Mouse (Mus musculus) cerebellum, postnatal 36 days (tissue): ENCODE measurements around the gene Necap2.
A peak's percentile ranks its signal among the peaks of the same experiment; 100 is the strongest.

Source experiments
- DNase-seq, 2 experiments: peaks; one replicate each; pipeline ENCODE4 v3.0.0; 2021 to 2022; ENCODE audit warnings: mixed read lengths in 2 of 2

Necap2 gene

DNA sequence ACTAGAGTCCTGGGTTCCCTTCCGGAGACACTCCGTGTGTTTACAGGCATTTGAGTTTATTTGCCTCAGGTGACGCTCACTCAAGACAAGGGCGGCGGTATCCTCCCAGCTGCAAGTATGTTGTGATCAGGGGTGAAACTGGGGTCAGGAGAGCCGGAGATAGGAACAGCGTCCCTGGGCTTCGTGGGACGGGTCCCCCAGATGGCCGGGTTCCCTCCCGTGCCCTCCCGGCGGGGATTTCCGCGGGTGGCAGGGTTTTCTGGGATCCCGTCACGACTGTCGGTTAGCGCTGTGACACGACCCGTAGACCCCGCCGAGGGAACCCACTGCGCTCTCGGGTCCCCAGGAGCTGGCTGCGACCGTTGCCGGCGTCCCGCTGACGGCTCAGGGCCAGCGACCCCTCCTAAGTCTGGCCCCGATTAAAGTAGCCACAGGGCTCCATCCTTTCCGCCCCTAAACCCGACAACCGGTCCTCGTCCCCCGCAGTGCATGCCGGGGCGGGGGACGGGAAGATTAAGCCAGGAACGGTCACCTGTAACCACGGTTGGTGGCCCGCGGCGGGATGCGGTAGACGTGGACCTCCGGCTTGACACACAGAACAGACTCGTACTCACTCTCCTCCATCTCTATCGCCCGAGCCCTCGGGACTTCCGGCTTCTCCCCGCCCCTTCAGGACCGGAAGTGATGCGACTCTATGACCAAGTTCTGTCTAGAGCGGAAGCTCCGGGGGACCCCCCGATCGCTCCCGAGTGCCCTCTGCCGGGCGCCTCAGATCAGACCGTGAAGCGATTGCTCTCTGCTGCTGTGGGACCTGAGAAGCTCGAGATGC is at the start of gene Necap2:
Gene Necap2 (minus strand): TSS at position 677 of the 829 bp plus-strand sequence.
- peak; percentile 93 to 95 for DNase-seq

DNA sequence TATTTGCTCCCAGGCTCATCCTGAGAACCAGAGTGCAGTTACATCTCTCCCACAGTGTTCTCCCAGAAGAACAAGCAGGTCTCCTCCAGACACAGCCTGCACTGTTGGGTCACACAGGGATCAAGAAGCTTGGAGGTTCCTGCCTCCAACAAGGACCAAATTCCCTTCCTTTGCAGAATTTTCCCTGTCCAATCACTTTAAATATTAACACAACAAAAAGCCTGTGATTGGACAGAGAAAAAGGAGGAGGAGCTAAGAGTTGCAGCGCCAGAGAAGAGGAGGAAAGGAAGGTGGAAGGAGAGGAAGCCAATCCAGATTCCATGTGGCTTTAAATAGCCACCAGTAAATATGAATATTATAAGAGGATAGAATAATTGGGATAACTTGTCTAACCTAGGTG is 44.9 kb upstream of the Necap2 start:
- no peak for DNase-seq

DNA sequence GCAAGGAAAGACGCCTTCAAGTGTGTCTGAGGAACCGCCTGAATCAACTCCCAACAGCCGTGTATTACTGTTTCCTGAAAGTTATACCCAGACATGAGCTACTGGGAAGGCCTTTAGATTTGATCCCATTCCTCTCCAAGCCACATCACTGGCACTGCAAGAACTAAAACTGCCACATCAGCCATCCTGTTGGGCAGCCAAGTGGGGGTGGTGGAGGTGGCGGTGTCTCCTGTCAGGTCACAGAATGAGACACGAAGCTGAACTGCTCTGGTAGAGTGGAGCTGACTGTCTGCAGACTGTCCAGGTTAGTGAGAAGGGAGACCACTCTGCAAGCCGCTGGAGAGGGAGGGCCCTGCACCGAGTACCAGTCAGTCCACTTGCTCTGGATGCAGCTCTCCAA is 44.5 kb upstream of the Necap2 start:
- DNase-seq: no peak

DNA sequence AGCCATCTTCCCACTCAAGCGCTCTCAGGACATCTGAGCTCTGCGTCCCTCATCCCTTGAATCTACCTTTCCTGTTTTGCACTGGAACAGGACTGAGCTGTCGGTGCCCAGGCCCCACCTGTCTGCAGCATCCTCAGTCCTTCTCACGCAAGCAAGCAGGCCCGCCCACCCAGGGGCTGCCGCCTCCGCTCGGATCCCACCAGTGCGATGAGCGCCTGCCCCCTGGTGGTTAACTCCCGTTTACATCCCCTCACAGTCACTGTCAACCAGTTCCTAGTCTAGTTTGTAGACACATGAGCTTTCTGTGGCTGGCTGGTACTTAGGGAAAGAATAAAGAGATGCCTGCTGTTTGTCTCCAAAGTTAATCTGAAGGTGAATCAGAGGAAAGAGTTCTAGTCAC is 42.5 kb upstream of the Necap2 start:
- DNase-seq: peak in 1 of 2 experiments; percentile 47

DNA sequence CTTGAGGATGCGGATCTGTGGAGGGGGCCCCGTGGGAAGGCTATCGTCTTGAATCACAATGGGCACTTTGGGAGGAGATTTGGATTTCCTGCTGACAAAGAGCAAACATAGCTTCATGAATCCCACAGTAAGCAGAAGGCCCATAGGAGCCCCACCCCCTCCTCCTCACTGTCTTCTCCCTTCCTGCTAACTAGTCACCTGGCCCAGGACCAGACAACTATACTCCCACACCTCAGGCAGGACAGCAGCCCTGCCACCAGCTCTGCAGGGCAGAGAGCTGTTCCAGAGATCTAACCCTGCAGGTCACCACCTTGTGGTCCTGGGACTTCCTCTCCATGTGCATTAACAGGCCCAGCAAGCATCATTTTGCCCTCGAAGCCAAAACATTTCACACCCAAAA is 40.5 kb upstream of the Necap2 start:
- DNase-seq: no peak

DNA sequence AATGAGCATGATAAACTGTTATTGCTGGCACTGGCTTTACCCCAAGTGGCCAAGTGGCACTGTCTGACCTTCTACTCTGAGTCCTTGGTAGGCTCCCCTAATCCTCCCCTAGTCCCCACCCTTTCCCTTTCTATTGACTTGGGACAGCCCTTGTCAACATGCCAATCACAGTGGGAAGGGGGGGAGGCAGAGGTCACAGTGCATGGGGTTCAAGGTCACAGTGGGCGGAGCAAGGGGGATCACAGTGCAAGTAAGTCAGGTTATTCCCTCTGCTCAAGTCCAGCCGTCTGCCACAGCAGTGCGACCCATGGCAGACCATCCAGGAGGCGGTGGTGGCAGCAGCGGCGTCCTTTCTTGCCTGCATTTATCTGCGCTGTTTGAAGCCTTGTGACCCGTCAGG is 37.2 kb upstream of the Necap2 start:
- DNase-seq: no peak

DNA sequence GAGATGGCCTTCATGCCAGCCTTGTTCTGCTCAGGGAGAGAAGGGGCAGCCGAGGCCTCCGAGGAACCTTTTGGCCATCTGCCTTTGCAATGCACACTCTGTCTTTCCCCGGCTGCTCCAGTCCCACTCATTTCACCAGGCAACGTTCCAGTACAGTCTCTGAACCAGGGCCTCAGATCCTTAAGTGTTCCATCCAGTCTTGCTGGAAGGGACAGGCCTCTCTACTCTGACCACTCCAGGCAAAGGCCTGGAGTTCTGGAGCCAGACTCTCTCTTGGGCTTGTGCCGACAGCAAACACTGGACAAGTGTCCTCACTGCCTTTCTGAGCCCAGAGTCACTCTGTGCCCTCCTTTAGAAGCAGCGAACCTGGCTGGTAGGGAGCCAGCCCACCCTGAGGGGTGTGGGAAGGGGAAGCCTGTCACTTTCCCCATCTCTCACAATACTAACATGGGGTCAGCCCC is 36.4 kb upstream of the Necap2 start:
- peak in 1 of 2 experiments; percentile 30 for DNase-seq

DNA sequence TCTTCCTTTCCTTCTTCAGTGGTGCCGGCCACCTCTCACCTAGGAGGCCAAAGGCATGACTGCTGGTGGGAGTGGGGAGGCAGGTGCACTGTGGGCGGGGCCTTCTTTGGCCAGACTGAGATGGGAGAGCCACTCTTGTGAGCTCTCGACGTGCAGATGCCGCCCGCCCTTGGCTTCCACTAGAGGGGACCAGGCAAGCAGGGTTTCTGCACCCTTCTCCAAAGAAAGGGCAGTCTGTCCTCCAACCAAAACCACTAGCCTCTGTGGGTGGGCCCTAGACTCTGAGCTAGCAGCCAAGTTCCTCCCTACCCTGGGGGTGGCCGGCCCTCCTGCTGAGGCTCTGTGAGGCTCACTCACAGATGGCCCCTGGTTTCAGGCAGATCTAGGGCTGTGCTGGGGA is 35.7 kb upstream of the Necap2 start:
- no peak for DNase-seq

DNA sequence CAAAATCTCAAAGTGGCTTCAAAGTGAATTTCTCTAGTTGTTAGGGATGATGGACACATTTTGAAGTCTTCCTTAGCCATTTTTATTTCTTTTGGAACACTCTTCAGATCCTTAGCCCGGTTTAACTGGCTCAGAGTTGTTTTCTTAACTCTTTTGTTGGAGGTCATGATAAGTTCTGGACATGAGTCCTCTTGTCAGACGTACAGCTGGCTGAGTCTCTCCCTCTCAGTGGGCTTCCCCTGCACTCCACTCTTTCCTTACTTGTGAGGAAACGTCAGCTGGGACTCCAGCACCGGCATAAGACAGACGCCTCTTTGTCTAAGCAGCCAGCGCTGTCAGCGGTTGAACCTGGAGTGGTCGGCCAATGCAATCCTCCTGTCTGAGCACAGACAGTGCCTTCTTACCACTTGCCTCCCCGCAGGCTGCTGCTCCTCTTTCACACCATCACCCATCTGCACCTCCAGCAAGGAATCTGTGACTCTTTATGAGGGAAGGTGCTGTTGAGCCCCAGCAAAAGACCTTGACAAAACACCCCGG is 30.1 kb upstream of the Necap2 start:
- no peak for DNase-seq

DNA sequence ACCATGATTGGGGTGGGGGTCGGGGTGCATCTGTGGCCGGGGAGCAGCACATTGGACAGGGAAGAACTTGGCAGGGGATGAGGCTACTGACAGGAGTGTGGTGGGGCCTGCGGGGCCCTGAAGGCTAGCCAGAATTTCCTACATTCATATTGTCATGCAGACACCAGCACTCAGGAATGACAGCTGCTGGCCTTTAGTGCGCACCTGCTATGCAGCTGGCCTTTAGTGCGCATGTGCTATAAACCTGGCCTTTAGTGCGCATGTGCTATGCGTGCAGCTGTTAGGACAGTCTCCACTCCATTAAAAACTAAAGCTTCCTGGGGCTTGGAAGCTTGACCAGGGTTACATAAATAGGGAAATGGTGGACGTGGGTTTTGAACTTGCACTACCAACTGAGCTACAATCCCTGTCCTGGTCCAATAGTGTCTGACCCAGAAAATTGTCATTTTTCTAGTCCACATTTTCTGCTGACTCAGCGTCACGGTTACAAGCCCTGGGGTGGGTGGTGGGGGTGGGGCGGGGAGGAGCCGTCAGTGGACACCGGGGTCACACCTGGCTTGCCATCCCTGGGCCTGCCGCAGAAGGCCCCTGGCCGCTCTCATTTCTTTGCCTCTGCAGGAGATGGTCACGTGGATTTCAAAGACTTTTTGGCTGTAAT is 28.5 kb upstream of the Necap2 start:
- DNase-seq: no peak

DNA sequence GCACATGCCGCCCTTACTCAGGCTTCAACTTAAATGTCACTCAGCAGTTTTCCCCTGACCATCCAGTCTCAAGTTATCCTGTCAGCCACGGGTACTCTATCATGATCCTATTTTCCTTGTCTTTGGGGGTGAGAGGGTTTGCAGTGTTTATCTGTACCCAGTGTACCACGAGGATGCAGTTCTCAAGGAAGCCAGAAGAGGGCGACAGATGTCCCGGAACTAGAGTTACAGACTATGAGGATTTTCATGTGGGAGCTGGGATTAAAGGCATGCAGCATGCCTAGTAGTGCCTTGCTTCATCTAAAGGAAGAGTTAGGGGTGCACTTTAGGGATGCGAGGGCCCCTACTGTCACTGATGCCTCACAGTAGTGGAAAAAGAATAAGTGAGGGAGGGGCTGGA is 23.7 kb upstream of the Necap2 start:
- no peak for DNase-seq

DNA sequence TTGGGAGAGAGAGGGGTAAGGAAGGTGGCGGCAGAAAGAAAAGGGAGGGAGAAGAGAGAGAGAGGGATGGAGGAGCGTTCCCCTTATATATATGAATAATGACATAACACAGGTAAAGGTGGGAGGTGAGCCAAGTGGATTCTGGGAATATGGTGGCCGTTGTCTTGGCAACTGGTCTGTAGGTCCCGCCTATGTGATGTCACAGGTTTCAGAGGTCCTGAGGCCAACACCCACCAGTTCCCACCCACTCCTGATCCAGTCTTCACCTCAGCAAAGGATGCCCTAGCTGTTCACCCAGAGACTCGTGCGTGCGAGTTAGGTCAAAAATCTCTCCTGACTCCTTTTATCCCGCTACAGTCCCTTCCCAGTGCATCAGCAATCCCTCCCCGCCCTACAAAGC is 23.1 kb upstream of the Necap2 start:
- DNase-seq: no peak

DNA sequence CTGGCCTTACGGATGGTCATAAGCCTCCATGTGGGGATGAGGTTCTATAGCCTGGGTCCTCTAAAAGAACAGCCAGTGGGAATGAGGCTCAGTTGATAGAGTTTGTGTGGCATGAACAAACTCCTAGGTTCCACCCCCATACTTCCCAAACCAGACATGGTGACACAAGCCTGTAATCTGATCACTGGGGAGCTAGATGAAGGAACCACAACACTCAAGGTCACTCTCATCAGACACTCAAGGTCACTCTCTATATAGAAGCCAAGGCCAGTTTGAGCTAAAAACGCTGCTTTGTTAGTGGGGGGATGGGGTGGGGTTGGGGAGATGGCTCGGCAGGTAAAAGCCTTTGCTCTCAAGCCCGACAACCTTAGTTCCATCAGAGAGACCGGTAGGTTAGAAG is 21.8 kb upstream of the Necap2 start:
- no peak for DNase-seq

DNA sequence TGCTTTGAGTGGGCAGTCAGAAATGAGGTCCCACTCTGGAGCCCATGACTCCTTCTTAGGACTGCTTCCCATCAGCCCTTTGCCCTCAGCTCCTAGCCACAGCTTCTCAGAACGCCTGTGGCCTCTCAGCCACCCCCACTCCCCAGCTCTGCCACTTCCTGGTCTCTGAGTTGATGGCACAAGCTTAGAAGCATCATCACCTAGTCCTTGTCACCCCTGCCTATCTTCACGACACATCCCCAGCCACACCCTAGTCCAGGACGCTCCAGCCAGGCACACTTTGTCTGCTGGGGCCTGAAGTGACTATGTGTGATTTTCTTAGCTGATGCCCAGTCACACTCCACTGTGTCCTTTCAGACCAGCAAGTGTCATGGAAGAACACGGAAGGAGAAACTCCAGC is 20.8 kb upstream of the Necap2 start:
- no peak for DNase-seq

DNA sequence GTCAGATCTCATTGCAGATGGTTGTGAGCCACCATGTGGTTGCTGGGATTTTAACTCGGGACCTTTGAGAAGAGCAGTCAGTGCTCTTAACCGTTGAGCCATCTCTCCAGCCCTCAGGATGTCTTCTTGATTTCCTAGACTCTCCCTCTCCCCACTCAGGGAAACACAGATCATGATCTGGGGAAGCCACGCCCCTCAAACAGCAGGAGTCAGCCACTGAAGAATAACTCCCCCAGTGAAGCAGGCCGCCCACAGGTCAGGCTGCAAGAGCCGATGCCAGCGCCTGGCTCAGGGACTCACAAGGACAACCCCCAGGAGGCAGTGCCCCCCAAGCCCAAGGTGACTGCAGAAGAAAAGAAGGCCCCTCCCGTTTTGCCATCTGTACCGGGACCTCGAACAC is 18.6 kb upstream of the Necap2 start:
- no peak for DNase-seq

DNA sequence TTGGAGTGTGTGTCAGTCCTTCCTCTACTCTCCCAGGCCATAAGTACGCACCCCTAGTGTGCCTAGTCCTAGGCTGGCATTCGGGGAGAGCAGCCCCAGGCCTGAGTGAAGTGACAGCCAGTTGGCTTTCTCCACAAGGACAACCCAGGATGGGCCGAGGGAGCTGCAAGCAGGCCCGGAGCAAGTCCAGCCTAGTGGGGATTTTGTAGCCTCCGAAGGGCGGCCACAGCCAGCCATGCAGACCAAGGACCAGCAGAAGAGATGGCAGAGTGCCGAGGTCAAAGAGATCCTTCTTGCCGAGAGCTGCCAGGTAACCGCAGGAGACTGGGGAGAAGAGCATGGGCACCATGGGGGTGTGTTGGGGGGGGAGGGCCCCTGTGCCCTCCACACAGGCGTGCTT is 16.9 kb upstream of the Necap2 start:
- DNase-seq: no peak

DNA sequence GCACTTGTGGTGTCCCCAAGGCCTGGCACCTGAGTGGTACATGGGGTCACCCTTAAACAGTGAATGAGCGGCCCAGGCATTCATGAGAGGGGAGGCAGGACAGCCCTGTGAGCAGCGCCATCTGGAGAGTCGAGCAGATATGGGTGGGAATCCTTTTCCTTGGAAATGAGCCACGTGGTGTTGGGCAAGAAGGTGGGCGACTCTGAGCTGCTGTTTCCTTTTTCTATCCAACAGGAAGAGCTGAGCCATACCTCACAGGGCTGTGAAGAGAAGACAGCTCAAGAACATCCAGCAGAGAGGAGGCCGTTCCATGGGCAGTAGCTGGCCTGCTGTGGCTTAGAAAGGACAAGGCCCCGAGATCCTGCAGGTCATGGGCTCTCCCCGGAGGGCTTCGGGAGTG is 10.6 kb upstream of the Necap2 start:
- no peak for DNase-seq

DNA sequence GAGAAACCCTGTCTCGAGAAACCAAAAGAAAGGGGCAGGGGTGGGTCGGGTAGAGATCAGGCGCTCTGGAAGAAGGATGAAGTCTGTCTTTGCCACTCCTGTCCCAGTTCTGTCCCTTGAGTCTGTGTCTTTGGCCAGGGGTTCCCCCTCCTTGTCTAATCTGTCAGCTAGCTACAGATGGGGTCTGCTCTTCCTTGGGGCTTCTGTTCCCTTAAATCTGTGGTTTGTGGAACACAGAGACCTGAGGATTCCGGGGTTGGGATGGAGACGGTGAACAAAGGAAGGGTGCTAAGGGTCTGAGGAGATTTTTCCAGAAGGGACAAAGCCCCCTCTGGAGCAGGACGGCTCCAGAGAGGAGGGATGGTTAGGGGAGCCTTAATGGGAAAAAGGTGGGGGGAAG is 9.9 kb upstream of the Necap2 start, which contains the start of gene Spata21:
Gene Spata21 (plus strand): TSS at position 301 of the 400 bp plus-strand sequence.
- no peak for DNase-seq

DNA sequence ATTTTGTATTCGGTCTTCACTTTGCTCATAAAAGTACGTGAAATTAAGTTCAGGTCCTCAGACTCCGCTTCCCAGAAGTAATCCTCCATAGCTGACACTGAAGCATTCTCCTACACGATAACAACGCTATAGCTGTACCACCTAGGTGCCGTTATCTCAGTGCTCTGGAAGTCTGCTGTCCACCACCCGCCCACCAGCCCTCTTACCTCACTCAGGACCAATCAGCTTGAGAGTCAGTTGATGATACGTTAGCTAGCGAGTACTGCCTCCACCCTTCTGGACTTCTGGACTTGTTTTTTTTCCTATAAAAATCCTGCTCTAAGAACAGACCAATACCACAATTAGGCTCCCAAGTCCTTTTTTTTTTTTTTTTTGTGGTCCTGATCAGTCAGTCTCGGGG is 8.7 kb upstream of the Necap2 start:
- no peak for DNase-seq

DNA sequence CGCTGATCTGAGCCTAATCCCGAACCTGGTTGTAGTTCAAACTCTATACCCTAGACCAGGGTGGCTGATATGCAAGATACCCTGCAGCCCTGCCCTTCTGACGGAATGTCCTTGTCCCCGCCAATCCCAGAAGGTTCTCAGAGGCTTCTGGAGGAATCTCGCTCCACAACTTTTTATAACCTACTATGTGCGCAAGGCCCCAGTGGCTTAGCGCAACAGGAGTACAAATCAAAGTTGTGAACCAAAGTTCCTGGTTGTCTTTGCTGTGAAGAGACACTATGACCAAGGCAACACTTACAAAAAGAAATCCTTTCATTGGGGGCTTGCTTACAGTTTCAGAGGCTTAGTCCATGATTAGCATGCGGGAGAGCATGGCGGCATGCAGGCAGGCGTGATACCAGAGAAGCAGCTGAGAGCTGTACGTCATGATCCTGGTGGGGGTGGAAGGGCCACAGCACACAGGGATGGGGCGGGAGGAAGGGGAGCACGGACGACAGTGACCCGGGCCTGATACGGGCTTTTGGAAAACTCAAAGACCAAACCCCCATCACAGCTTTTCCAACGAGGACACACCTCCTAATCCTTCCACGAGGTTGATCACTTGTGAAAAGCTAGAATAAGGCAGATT is 467 bp upstream of the Necap2 start:
- peak in 1 of 2 experiments; percentile 14 for DNase-seq

DNA sequence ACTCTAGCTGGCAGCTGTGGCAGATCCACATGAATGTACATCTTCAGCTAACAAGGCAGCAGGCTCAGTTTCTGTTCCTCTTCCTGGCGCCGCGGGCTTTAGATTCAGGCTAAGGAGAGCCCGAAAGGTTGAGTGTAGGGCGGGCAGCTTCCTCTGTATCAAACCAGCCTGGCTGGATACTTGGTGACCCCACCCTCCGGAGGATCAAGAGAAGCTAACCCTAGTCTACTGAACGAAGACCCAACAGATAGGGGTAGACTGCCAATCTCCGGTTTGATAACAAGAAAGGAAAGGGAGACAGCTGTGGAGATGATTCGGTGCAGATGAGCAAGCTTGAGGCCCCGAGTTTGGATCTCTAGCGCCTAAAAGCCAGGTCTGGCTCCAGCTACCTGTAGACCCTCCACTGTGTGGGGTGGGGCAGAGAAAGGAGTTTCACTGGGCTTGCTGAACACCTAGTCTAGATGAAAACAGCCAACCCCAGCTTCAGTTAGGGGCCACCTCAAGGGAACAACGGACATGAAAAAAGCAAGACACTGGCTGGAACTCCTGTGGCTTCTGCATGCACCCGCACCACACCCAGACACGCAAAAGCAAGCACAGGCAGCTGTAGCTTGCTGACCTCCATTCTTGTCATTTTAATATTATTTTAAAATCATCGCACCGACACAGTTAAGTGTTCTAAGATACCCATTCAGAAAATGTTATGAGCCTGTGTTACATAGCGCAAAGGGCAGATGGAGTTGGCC is 1.2 kb downstream of the Necap2 start:
- no peak for DNase-seq

DNA sequence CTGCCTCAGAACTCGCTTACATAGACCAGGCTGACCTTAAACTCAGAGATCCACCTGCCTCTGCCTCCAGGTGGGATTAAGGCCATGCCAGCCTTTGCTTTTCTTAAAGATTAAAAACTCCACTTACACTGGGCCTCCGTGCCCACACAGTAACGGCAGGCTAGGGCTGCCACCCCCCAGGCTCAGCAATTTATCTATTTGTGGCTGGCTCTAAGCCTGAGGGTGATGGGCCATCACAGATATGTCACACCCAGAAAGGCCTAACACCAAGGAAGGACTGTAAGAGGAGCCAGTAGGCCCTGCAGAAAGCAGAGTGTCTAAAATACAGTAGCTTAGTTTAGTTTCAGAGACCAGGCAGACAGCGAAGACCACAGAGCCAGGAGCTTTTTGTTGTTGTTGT is 4.0 kb downstream of the Necap2 start:
- DNase-seq: no peak

DNA sequence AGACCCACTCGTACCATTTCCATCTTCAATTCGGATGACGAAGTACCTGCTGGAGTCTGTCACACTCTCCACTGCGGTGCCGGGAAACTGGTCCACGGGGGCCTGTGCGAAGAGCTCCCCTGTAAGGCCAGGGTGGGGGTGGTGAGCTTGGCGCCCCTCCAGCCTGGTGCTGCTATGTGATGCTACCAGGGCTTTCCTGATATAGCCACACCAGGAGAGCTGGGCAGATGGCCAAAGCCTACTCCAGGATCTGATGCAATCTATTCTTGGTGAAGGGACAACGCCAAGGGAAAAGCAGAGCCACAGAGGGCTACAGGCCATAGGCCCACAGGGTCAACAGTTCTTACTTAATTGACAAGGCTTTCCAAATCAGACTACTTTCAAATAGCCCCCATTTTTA is 4.5 kb downstream of the Necap2 start:
- peak; percentile 60 to 66 for DNase-seq
